Mouse (Mus musculus) embryonic facial prominence, embryonic 12.5 days (tissue): ENCODE data around the gene Gabbr2. TPM values are rescaled to one million over a fixed set of nuclear protein-coding genes. Genes with fewer than 3 reads are reported as not detected.
"Not testable (repeated sequence)": the region's sequence is repeated elsewhere in the genome, so short reads cannot be mapped to it uniquely, and the experiment has no call there.

Experiments
- ATAC-seq: fragments of 200-750 bp; cut with Nextera tagmentation; 2 replicates; pipeline ENCODE4 v1.8.0; 2017; ENCODE audit not compliant: insufficient number of reproducible peaks, insufficient read depth, low FRiP score, low TSS enrichment
- H3K27ac ChIP-seq: fragments of 300-500 bp; sonication (generic); 2 replicates; pipeline ENCODE4 v1.5.1; 2016; ENCODE audit warnings: mild to moderate bottlenecking
- H3K27me3 ChIP-seq: fragments of 300-500 bp; sonication (generic); 2 replicates; pipeline ENCODE4 v1.6.1; 2016; ENCODE audit warnings: mild to moderate bottlenecking, moderate library complexity
- H3K36me3 ChIP-seq: fragments of 300-500 bp; sonication (generic); 2 replicates; pipeline ENCODE4 v1.6.1; 2016; ENCODE audit warnings: mild to moderate bottlenecking
- H3K4me1 ChIP-seq: fragments of 300-500 bp; sonication (generic); 2 replicates; pipeline ENCODE4 v1.6.1; 2016
- H3K4me2 ChIP-seq: fragments of 300-500 bp; sonication (generic); replicated peaks from 2 replicates; pipeline ENCODE4 v1.6.1; 2016; ENCODE audit warnings: mild to moderate bottlenecking, moderate library complexity
- H3K4me3 ChIP-seq: fragments of 300-500 bp; sonication (generic); 2 replicates; pipeline ENCODE4 v1.5.1; 2016; ENCODE audit warnings: mild to moderate bottlenecking
- H3K9ac ChIP-seq: fragments of 300-500 bp; sonication (generic); 2 replicates; pipeline ENCODE4 v1.6.1; 2016; ENCODE audit warnings: mild to moderate bottlenecking, moderate library complexity
- H3K9me3 ChIP-seq: fragments of 300-500 bp; sonication (generic); 2 replicates; pipeline ENCODE4 v1.6.1; 2016; ENCODE audit warnings: mild to moderate bottlenecking, moderate library complexity
- WGBS: fragments of 180-500 bp; shearing (Covaris S2); methylation state at CpG from one replicate; pipeline ENCODE4 v1.1.7; 2016; 5-methylcytosine and 5-hydroxymethylcytosine counted together
- polyA plus RNA-seq: library from polyadenylated mRNA; unstranded; fragments of >200 nt; fragmentation: Nextera tagmentation; extraction: Ambion mirVana; gene quantifications from 2 replicates; pipeline ENCODE4 v1.2.1, GENCODE M21; 2016

Gabbr2 gene
- polyA plus RNA-seq, 1 experiment from 2014 or later: 0.35 TPM

DNA sequence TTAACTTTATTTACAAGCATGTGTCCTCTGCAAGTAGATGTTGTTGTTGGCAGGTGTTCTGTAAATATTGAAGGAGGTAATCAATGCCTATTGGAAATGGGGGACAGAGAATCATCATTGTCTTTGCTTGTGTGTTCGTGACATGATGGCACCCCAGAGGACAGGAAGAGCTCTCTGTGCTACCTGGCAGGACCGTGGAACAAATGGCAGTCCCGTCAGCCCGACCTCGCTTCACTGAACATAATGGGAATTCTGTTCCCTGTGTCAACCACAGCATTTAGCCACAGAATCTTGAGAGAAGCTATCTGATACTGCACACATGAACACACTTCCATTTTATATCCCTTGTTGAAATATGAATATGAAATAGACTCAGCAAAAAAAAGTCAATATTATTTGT, 332.7 kb downstream of the Gabbr2 start:
- 67% methylated on average over 5 of the region's 5 CpGs for WGBS
- Histone ChIP-seq H3K27ac (no peak overlapping the region), H3K9me3 (no peaks in the 10 kb centered on the region), H3K27me3 (no peaks in the 10 kb centered on the region), H3K36me3 (no peaks in the 10 kb centered on the region), H3K9ac (no peak overlapping the region), H3K4me2 (no peak overlapping the region), H3K4me1 (peaks cover 4% of the 10 kb centered on the region), H3K4me3 (no peak overlapping the region)
- ATAC-seq: no peak

DNA sequence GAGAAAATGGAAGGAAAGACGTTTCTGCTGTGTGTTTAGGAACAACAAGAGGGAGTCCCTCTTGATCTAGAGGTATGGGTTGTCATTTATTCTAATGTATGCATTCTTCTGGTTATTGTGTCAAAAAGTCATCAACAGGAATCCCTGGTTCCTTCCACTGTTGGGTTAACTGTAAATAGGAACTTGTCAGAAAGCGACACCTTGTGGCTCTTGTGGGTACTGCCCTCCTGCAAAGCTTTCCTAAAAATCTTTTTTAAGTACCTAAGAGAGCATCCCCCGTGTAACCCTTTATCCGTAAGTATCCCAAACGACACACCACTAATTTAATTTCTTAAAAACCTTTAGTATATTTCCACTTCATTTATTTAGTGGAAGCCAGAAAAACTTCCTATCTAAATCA, 334.6 kb downstream of the Gabbr2 start:
- ATAC-seq: no peak
- Histone ChIP-seq H3K27ac (no peak overlapping the region), H3K9ac (no peak overlapping the region), H3K4me1 (no peaks in the 10 kb centered on the region), H3K9me3 (no peaks in the 10 kb centered on the region), H3K27me3 (peaks cover 4% of the 10 kb centered on the region), H3K4me2 (no peak overlapping the region), H3K36me3 (no peaks in the 10 kb centered on the region), H3K4me3 (no peak overlapping the region)
- WGBS: 7% methylated on average over 5 of the region's 5 CpGs

DNA sequence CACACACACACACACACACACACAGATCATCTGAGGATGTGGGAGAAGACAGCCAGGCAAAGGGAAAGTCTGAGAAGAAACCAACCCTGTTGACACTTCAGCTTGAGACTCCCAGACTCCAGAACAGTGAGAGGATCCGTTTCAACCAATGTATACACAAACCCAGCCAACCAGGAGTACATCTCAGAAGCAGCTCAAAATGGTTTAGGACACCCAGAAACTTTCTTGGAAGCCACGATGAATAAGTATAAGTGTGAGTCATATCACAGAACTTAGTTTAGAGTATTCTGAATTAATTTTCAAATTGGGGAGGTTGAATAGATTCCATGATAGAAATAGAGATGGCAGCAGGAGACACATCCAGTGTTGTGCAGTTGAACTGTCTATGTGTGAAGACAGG, 335.7 kb downstream of the Gabbr2 start:
- no peak for ATAC-seq

DNA sequence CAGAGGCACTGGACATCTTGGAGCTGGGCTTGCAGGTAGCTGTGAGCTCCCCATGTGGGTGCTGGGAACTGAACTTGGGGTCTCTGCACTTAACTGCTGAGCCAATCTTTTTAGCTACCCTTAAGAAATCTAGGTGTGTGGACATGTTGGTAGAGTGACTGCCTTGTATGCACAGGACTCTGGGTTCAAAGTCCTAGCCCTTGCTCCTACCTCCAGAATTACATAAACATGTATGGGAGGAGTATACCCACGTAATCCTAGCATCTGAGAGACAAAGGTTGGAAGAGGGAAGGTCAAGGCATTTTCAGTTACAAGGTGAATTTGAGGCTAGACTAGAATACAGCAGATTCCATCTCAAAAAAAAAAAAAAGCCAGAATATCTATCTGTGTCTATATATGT, 336.4 kb downstream of the Gabbr2 start:
- Histone ChIP-seq H3K4me1 (no peaks in the 10 kb centered on the region), H3K4me3 (no peak overlapping the region), H3K27me3 (peaks cover 4% of the 10 kb centered on the region), H3K9ac (no peak overlapping the region), H3K36me3 (no peaks in the 10 kb centered on the region), H3K4me2 (no peak overlapping the region), H3K9me3 (no peaks in the 10 kb centered on the region), H3K27ac (no peak overlapping the region)
- ATAC-seq: no peak
- WGBS: 49% methylated on average over 1 of the region's 1 CpGs

More for the DNA sequence above, 335.7 kb downstream of the Gabbr2 start:
- Histone ChIP-seq H3K9me3 (no peaks in the 10 kb centered on the region), H3K9ac (no peak overlapping the region), H3K27ac (no peak overlapping the region), H3K4me1 (no peaks in the 10 kb centered on the region), H3K27me3 (peaks cover 4% of the 10 kb centered on the region), H3K4me2 (no peak overlapping the region), H3K36me3 (no peaks in the 10 kb centered on the region), H3K4me3 (no peak overlapping the region)
- WGBS: 73% methylated on average over 2 of the region's 2 CpGs

DNA sequence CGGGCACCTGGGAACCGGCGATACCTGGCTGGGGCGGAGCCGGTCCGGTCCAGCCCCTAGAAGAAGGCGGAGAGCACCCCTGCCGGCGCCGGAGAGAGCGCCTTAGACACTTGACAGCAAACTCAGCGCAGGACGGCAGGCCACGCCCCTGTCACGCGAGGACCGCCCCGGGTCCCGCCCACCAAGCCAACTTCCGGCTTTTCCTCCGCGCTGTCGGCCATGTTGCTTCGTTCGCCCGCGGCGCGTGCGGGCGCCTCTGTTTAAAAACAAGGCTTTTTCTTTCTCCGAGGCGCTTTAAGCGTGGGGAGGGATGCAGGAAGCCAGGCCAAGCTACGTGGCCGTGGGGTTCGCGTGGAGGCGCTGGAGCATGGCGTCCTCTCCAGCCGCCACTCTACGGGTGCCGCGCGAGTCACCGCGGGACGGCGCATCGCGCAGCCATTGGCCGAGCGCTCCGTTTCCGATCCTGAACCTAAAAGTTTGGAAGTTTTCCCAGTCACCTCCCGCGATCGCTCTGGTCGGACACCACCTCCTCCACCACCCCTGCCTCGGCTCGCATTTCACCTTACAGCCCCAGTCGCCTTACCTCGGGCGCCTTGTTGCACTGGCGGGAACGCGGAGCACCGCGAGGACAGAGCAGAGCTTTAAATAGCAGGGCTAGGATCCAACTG, 341.5 kb downstream of the Gabbr2 start, which contains the start of gene Tbc1d2:
Gene Tbc1d2, minus strand, starts transcription at position 124 of the 668 bp plus-strand sequence.
- ATAC-seq: peak; percentile 91
- WGBS: under 1% methylated on average over 66 of the region's 69 CpGs
- no peaks in the 10 kb centered on the region for H3K9me3 ChIP-seq
- H3K4me3 ChIP-seq: peak within 1 kb of the TSS; percentile 55
- peak within 1 kb of the TSS; percentile 87 for H3K27ac ChIP-seq
- peak within 1 kb of the TSS; percentile 69 for H3K9ac ChIP-seq
- no peaks in the 10 kb centered on the region for H3K4me1 ChIP-seq
- H3K36me3 ChIP-seq: no peaks in the 10 kb centered on the region
- H3K27me3 ChIP-seq: peaks cover 29% of the 10 kb centered on the region
- peak within 1 kb of the TSS; percentile 79 for H3K4me2 ChIP-seq

DNA sequence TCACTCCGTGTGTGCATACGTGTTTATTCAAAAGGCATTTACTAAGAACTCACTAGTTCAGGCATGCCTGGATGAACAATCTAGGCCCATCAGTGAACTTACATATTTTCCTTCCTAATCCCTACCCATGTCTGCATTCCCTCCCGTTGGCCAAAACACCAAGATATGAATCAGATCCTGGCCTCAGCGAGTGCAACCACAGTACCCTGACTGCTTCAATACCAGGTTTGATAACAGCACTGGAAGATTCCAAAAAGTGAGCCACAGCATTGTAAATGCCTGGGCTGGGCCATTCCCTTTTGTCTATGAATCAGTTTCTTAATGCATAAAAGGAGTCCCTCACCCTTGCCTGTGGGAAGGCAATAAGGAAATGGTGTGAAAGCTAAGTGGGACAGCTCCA, 342.5 kb downstream of the Gabbr2 start:
- Histone ChIP-seq H3K9me3 (no peaks in the 10 kb centered on the region), H3K27ac (no peak overlapping the region), H3K27me3 (peaks cover 29% of the 10 kb centered on the region), H3K36me3 (no peaks in the 10 kb centered on the region), H3K4me1 (no peaks in the 10 kb centered on the region), H3K4me2 (peak overlapping the region; percentile 79), H3K9ac (no peak overlapping the region), H3K4me3 (peak overlapping the region; percentile 55)
- 50% methylated on average over 4 of the region's 4 CpGs for WGBS
- no peak for ATAC-seq

DNA sequence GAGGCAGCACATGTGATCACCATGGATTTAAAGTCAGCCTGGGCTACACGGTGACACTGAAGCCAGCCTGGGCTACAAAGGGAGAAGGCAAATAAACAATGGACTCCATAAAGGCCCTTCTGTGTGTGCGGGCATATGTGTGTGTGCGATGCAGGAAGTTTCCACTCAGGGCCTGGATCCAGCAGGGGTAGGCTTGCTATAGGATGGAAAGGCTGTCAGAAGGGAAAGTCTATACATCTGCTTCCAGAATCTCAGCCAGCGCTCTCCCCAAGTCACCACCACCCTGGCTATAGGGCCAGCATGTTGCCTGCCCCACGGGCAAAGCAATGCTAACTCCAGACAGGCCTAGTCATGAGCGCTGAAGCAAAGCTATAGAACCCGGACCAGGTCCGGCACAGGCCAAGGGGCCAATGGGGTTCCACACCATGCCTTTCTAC, 348.0 kb downstream of the Gabbr2 start:
- Histone ChIP-seq H3K27me3 (peaks cover 12% of the 10 kb centered on the region), H3K9me3 (no peaks in the 10 kb centered on the region), H3K4me2 (no peak overlapping the region), H3K36me3 (no peaks in the 10 kb centered on the region), H3K9ac (no peak overlapping the region), H3K4me3 (no peak overlapping the region), H3K27ac (no peak overlapping the region), H3K4me1 (no peaks in the 10 kb centered on the region)
- ATAC-seq: no peak
- WGBS: 90% methylated on average over 8 of the region's 8 CpGs

DNA sequence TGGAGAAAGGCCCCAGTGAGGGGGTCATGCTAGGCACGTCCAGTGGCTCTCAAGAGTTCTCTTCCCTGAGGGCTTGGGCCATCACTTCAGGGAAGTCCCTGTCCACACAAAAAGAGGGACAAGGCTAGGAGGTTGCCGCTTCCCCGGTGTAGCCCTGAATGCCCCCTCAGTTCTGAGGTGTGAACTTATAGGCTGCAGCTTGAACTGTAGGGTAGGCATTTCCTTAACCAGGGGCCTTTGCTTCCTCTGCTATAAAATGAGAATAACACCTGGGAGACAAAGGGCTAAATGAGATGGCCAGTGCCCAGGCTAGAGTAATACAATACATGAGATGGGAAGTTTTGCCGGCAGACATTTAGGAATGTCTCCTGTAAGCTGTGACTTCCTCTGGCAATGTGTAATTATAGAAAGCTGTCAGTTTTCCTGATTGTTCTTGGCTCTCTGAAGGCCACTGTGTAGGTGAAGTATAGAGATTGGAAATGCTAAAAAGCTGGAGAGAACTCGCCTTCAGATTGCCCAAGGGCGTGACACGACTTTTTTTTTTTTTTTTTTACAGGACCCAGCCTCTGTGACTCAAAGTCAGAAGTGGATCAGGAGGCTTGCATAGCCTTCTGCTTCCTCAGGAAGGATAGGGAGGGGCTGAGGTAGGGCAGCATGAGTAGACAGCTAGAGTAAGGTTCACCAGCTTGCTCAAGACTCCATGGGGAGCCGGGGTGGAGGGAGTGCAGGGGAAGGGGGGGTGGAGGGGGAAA, 348.6 kb downstream of the Gabbr2 start:
- Histone ChIP-seq H3K36me3 (no peaks in the 10 kb centered on the region), H3K9me3 (no peaks in the 10 kb centered on the region), H3K9ac (no peak overlapping the region), H3K27ac (no peak overlapping the region), H3K4me2 (no peak overlapping the region), H3K4me3 (no peak overlapping the region), H3K4me1 (no peaks in the 10 kb centered on the region), H3K27me3 (peaks cover 6% of the 10 kb centered on the region)
- ATAC-seq: no peak
- 58% methylated on average over 8 of the region's 8 CpGs for WGBS

DNA sequence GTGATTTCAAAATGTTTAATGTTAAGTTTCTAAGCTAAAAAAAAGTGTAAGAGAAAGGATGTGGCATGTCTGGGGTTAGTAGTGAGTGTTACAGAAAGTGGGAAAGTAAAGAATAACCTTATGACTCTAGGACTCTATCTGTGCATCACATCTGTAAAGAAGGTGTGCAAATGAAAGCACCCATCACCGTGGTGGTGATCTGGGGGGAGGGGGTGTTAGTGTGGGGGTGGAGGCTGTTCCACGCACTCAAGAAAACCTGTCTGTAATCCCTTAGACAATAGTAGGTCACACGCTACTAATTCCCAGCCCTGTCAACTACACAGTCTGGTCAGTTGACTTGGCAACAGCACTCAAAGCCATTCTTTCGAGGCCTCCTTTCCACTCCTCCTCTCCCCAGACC, 350.4 kb downstream of the Gabbr2 start:
- ATAC-seq: no peak
- Histone ChIP-seq H3K4me1 (no peaks in the 10 kb centered on the region), H3K9me3 (no peaks in the 10 kb centered on the region), H3K9ac (no peak overlapping the region; the same call in 1 of the 2 replicates), H3K27me3 (no peaks in the 10 kb centered on the region; the same call in 1 of the 2 replicates), H3K27ac (0 out of 2 replicates have a peak overlapping the region, but pooled peaks have one; percentile 6), H3K36me3 (no peaks in the 10 kb centered on the region), H3K4me3 (no peak overlapping the region), H3K4me2 (no peak overlapping the region)
- WGBS: 75% methylated on average over 4 of the region's 4 CpGs

DNA sequence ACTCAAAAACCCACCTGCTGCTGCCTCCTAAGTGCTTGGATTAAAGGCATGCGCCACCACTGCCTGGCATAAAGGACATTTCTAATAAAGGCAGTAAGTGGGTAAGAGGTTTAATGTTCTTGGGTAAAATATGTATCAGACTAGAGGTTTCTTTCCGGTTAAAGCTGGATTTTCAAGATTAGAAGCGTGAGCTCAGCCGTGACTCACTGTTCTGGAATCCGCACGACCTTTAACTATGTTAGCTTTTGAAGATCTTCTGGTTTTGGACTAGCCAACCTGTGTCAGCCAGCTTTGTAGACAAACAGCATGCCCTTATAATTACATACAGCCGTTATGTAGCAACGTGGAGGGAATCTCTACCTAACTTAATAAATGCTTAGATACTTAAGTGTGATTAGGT, 351.8 kb downstream of the Gabbr2 start:
- H3K9ac ChIP-seq: no peak overlapping the region
- H3K4me2 ChIP-seq: no peak overlapping the region
- no peaks in the 10 kb centered on the region for H3K9me3 ChIP-seq
- no peak for ATAC-seq
- H3K4me1 ChIP-seq: no peaks in the 10 kb centered on the region
- H3K27ac ChIP-seq: no peak overlapping the region
- WGBS: 68% methylated on average over 8 of the region's 8 CpGs
- H3K27me3 ChIP-seq: no peaks in the 10 kb centered on the region; the same call in 1 of the 2 replicates
- no peaks in the 10 kb centered on the region for H3K36me3 ChIP-seq
- no peak overlapping the region for H3K4me3 ChIP-seq

DNA sequence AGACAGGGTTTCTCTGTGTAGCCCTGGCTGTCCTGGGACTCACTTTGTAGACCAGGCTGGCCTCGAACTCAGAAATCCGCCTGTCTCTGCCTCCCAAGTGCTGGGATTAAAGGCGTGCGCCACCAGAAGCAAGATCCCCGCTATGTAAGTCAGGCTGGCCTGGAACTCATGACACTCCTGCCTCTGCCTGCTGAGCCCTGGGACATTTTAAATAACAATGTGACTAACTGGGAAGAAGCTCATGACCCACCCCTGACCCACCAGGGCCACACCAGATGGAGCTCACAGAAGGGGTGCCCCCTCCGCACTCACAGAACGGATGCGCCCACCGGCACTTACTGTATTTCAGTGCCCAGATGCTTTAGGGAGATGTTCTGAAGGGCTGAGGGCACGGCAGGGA, 354.4 kb downstream of the Gabbr2 start:
- H3K4me3 ChIP-seq, H3K9me3 ChIP-seq, H3K27ac ChIP-seq, H3K9ac ChIP-seq, H3K36me3 ChIP-seq, ATAC-seq, H3K4me1 ChIP-seq, H3K27me3 ChIP-seq, H3K4me2 ChIP-seq: not testable (repeated sequence)
- 92% methylated on average over 10 of the region's 10 CpGs for WGBS
